Mouse (Mus musculus) erythroblast, embryonic 14.5 days (primary cell): Measurements from ENCODE around the gene Grm5. TPM values are rescaled to one million over a fixed set of nuclear protein-coding genes. Genes with fewer than 3 reads are reported as not detected.

Experiments
- H3K27me3 ChIP-seq: 2 replicates; pipeline ENCODE4 v1.6.1; 2012; ENCODE audit warnings: inconsistent platforms; ENCODE audit not compliant: control insufficient read depth
- H3K36me3 ChIP-seq: 2 replicates; pipeline ENCODE4 v1.6.1; 2012; ENCODE audit warnings: mild to moderate bottlenecking, inconsistent platforms; ENCODE audit not compliant: control insufficient read depth
- H3K4me1 ChIP-seq: 2 replicates; pipeline ENCODE4 v1.6.1; 2012; ENCODE audit warnings: inconsistent platforms; ENCODE audit not compliant: control insufficient read depth
- H3K4me3 ChIP-seq: replicated peaks from 2 replicates; pipeline ENCODE3; 2012; ENCODE audit warnings: moderate library complexity, mild to moderate bottlenecking, inconsistent platforms
- H3K9me3 ChIP-seq: 2 replicates; pipeline ENCODE4 v1.6.1; 2012; ENCODE audit warnings: low read length, inconsistent platforms, mixed read lengths; ENCODE audit not compliant: control insufficient read depth
- GATA1 ChIP-seq: IDR thresholded peaks from 2 replicates; pipeline ENCODE4 v1.6.1; 2012; ENCODE audit warnings: low read length, inconsistent platforms, mixed read lengths
- TAL1 ChIP-seq: IDR thresholded peaks from 3 replicates; pipeline ENCODE4 v1.6.1; 2012; ENCODE audit warnings: low read length, inconsistent platforms, mixed read lengths
- polyA plus RNA-seq: library from polyadenylated mRNA; stranded (reverse); fragments of >175 nt; gene quantifications from 2 replicates; pipeline ENCODE4 v1.2.3, GENCODE M21; 2012

The Grm5 gene
- polyA plus RNA-seq, 1 experiment, result not detected

DNA sequence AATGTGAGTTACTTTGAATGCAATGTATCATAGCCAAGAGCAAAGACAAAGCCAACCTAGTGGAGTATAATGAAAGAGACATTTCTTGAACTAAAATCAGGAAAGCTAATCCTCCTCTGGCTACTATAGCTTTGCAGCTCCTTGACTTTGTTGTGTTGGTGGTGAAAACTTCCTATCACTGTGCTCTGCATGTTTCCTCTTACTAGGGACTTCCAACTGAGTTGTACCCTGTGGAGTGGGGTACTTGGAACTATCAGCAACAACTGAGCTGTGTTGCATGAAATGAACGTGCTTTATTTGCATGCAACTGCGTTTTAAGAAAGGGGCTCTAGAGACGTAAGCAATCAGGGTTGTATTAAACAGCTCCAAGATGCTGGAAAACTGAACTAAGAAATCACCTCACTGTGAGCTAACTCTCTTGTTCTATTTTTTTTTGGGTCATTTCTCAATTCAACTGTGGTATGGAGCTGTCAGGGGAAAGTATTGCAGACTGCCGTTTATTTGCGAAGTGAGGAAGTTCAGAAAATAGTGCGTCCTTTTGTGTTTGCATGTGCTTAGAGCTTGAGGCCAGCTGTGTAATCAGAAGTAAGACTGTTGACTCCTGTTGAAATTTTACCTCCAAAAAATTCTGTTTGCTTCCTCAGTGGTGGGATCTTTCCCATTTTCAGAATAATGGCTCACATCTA is 532.9 kb downstream of the Grm5 start:
- Histone ChIP-seq H3K27me3 (no peaks in the 10 kb centered on the region), H3K4me3 (no peak overlapping the region)

GRCm38 (mm10) chr7:88128080-88128848 is 544.3 kb downstream of the Grm5 start:
- TF ChIP-seq TAL1, result no peak
- Histone ChIP-seq H3K36me3 (no peaks in the 10 kb centered on the region), H3K4me3 (no peak overlapping the region), H3K27me3 (peaks cover 13% of the 10 kb centered on the region), H3K4me1 (no peaks in the 10 kb centered on the region), H3K9me3 (no peaks in the 10 kb centered on the region)

More for the DNA sequence above, 532.9 kb downstream of the Grm5 start:
- no peaks in the 10 kb centered on the region for H3K9me3 ChIP-seq
- H3K36me3 ChIP-seq, result no peaks in the 10 kb centered on the region
- no peak for TF ChIP-seq TAL1
- no peaks in the 10 kb centered on the region for H3K4me1 ChIP-seq

- Histone ChIP-seq H3K27me3 (peaks cover 13% of the 10 kb centered on the region), H3K4me3 (no peak overlapping the region), H3K9me3 (no peaks in the 10 kb centered on the region), H3K4me1 (no peaks in the 10 kb centered on the region), H3K36me3 (no peaks in the 10 kb centered on the region)
- no peak for TF ChIP-seq TAL1
- TF ChIP-seq GATA1, result no peak
Measured at GRCm38 (mm10) chr7:88129536-88130487, 545.8 kb downstream of the Grm5 start.

GRCm38 (mm10) chr7:88130488-88130849 is 546.5 kb downstream of the Grm5 start:
- Histone ChIP-seq H3K9me3 (no peaks in the 10 kb centered on the region), H3K36me3 (no peaks in the 10 kb centered on the region), H3K4me3 (no peak overlapping the region), H3K27me3 (peaks cover 13% of the 10 kb centered on the region), H3K4me1 (no peaks in the 10 kb centered on the region)
- no peak for TF ChIP-seq TAL1
- no peak for TF ChIP-seq GATA1

GRCm38 (mm10) chr7:88159542-88160241 is 575.7 kb downstream of the Grm5 start:
- Histone ChIP-seq H3K4me1 (no peaks in the 10 kb centered on the region), H3K27me3 (no peaks in the 10 kb centered on the region), H3K36me3 (no peaks in the 10 kb centered on the region), H3K4me3 (no peak overlapping the region), H3K9me3 (no peaks in the 10 kb centered on the region)
- no peak for TF ChIP-seq GATA1
- no peak for TF ChIP-seq TAL1

- H3K4me3 ChIP-seq, result no peak overlapping the region
- H3K36me3 ChIP-seq, result no peaks in the 10 kb centered on the region
- H3K4me1 ChIP-seq, result no peaks in the 10 kb centered on the region
- no peaks in the 10 kb centered on the region for H3K27me3 ChIP-seq
- no peak for TF ChIP-seq TAL1
- no peak for TF ChIP-seq GATA1
- H3K9me3 ChIP-seq, result no peaks in the 10 kb centered on the region
Measured at GRCm38 (mm10) chr7:88161586-88161985, 577.6 kb downstream of the Grm5 start.

Other genes with a start within 250 kb of the Grm5 start
- gene Tyr, start 90.7 kb upstream of the Grm5 start, polyA plus RNA-seq, result not detected in 2 replicates